Mouse (Mus musculus) Muller cell, postnatal 12 days (primary cell): ENCODE results near the gene Hcn2.

Experiments
- DNase-seq: peaks from one replicate; pipeline ENCODE4 v3.0.0-alpha.2; 2015; ENCODE audit errors: inconsistent ontology term

Hcn2 gene

DNA sequence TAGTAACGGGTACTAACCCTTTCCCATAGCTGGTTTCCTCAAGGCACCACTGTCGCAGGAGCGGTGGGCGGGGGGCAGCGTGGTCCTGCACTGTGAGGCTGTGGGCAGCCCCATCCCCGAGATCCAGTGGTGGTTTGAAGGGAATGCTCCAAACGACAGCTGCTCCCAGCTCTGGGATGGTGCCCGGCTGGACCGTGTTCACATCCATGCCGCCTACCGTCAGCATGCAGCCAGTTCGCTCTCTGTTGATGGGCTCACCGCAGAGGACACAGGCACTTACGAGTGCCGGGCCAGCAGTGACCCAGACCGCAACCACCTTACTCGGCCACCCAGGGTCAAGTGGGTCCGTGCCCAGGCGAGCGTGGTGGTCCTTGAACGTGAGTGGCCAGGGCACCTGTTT is 7.8 kb upstream of the Hcn2 start:
- no peak for DNase-seq

DNA sequence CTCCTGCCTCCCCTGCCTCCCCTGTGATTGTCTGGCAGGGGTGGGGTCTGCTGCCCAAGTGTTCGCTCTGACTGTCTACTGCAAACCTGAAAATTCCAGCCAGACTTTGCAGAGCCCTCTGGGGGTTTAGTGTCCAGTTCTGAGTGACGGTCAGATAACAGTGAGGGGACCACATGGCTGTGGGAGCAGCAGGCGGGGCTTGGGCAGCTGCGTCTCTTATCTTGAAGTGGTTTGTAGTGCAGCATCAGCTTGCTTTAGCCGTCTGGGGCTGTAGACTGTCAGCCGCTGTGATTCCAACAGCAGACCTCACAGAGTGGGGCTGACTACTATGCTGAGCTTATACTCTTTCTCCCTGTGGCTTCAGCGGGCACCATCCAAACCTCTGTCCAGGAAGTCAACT is 7.1 kb upstream of the Hcn2 start:
- no peak for DNase-seq

DNA sequence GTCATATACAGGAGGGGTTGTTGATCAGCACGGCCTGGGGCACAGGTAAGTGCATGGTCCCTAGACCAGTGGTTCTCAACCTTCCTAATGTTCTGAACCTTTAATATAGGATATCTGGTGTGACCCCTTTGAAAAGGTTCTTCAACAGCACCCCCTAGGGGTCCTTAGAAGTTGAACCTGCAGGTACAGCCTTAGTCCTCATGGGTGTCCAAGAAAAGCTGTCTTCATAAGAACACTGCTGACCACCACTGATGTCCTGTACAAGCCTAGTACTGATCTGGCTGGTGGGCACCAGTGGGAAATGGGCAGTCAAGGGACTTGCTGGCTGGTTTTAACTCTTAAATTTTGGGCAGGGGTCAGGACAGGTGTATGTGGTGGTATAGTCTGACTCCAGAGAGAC is 4.4 kb upstream of the Hcn2 start:
- no peak for DNase-seq

DNA sequence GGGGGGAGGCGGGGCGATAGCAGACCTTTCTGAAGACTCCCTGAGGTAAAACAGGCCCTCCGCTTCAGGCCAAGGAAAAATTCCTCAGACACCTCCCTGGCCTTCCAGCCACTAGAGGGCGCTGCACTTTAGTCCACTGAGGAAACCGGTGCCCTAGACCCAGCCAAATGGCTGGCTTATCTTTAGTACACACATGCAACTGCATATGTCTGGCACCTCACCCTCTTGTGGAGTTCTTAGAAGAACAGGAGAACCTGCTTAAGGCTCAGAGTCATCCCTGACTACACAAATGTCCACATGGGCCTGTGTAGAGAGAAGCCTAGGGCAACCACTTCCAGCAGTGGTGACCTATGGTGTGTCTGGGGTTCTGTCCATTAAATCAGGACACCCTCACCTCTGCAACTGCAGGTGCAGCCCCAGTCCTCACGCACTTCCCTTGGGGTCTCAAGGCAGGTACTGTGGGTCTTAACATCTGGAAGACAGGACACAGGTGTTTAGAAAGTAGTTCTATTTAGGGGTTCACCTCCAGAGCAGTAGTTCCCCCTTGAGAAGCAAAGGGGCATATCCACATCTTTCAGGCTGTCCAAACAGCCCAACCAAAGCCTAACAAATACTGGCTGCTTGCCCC is 3.8 kb upstream of the Hcn2 start:
- no peak for DNase-seq

DNA sequence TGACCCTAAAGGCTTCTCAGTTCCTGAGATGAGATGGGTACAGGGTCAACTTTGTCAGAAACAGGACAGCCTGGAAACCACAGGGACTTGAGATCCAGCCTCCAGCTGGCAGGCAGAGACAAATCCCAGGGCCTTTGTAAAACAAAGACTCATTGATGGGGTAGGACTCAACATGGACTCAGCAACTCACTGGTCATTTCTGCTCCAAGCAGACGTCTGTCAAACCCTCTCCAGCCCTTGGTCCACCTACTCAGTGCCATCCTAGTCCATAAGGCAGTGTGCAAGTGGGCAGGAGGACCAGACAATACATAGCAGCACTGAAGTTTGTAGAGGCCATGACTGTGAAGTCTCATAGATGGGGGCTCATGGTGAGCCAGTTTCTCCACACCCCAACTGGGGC is 3.3 kb upstream of the Hcn2 start:
- no peak for DNase-seq

DNA sequence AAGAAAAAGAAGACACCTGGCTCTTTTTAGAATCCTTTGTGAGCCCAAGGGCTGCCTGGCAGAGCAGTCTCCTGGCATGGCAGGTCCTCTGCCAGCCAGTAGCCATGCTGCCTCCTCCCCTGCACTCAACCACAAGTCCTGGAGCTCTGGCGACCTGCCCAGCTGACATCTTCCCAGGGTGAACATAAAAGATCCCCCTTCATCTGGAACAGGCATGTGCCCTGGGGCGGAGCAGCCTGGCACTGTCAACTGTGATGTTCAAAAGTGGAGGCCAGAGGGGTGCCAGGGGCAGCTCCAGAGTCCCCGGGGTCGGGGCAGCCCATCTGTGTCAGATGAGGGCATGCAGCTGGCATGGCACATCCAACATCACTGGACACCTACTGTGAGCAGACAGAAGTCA is 1.4 kb upstream of the Hcn2 start:
- peak; percentile 76 for DNase-seq

DNA sequence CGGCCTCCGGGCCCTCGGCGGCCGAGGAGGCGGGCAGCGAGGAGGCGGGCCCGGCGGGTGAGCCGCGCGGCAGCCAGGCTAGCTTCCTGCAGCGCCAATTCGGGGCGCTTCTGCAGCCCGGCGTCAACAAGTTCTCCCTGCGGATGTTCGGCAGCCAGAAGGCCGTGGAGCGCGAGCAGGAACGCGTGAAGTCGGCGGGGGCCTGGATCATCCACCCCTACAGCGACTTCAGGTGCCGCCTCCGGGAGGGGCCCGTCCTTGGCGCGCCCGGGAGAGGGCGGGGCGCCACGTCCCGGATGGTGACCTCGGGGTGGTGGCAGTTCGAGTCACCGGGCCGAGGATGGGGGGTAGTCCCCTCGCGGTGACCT is 538 bp downstream of the Hcn2 start:
- no peak for DNase-seq

DNA sequence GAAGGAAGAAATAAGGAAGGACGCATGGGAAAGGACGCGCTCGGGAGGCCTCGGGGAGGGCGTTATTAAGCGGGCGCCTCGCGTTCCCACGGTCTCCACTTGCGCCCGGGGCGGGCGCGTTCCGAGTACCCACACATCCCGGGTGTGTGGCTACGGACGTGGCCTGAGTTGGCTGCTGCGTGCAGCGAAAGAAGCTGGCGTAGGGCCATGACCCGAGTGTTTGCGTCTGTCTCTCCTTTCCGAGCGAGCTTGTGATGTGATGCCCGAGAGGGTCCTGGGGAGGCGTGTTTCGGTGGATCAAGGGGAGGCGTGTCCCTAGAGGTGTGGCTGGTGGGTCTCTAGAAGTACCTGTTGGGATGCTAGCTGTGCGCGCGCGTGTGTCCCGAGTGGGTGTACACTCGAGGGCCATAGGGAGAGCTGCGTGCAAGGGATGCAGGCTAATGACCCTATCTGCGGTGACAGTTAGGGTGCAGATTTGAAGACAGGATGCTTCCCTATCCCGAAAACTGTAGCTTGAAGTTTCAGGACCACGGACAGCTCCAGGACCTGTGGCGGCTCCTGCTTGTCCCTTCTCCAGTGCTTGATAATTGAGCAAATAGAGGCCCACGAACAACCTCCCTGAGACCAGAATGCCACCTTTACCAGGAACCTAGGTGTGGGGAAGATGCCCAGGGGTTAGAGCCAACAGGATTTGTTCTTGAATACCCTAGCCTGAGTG is 1.4 kb downstream of the Hcn2 start:
- DNase-seq: peak; percentile 75

DNA sequence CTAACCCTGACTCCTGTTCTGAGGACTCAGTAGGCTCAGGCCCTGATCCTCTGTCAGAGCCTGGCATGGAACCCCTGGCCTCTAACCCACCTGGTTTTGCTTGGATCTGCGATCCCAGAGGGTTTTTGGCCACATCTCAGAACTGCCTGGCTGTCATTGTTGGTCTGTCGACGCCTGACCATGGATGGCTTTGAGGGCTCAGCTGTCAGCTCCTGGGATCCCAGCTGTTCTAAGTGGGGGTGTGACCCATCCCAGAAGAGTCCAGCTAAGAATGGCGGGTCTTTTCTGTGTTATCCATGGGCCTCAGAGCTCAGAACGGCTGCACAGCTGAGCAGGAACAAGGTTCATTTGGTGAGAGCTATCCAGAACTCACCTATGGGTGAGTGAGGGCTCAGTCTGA is 4.7 kb downstream of the Hcn2 start:
- no peak for DNase-seq

DNA sequence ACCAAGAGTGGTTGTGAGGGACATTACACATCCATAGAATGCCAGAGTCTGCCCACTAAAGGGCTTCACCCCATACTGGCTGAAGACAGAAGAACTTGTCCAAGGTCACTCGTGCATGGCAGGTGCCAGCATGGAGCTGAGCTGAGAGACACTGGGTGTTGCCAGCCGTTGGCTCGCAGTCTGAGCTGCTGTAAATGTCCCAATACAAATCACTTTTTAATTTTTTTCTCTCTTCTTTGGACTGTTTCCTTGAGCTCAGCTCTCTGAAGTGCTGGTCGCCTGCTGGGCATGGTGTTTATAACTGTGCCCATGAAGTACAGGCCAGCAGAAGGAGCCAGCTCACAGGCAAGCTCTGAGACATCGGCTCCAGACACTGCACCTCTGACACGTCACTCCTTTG is 6.6 kb downstream of the Hcn2 start:
- no peak for DNase-seq

DNA sequence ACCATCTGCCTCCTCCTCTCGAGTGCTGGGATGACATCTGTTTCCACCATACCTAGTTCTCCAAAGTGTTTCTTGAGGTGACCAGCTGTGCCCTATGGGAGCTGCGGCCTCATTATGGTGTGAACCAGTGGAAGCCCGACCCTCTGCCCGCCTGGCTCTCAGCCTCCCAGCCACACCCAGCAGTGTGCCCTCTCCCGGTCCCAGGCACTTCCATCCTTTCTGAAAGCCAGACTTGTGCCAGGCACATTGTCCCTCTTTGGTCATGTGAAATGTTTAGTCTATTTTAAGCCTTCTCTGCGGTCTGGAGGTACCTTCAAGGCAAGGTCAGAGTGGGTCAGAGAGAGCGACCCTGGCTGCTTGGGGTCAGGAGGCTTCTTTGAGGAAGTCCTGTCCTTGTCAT is 7.3 kb downstream of the Hcn2 start:
- DNase-seq: no peak

DNA sequence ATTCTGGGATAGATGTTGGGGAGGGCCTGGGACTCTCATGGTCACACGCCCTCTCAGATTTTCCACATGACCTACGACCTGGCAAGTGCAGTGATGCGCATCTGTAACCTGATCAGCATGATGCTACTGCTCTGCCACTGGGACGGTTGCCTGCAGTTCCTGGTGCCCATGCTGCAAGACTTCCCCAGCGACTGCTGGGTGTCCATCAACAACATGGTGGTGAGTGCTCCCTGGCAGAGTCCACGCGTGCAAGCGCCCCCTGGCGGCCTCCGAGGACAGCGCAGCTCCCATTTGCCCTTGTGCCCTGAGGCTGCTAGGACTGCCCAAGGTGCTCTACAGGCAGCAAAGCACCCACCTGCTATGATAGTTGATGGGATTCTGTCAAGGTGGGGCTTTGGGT is 9.7 kb downstream of the Hcn2 start:
- DNase-seq: no peak

DNA sequence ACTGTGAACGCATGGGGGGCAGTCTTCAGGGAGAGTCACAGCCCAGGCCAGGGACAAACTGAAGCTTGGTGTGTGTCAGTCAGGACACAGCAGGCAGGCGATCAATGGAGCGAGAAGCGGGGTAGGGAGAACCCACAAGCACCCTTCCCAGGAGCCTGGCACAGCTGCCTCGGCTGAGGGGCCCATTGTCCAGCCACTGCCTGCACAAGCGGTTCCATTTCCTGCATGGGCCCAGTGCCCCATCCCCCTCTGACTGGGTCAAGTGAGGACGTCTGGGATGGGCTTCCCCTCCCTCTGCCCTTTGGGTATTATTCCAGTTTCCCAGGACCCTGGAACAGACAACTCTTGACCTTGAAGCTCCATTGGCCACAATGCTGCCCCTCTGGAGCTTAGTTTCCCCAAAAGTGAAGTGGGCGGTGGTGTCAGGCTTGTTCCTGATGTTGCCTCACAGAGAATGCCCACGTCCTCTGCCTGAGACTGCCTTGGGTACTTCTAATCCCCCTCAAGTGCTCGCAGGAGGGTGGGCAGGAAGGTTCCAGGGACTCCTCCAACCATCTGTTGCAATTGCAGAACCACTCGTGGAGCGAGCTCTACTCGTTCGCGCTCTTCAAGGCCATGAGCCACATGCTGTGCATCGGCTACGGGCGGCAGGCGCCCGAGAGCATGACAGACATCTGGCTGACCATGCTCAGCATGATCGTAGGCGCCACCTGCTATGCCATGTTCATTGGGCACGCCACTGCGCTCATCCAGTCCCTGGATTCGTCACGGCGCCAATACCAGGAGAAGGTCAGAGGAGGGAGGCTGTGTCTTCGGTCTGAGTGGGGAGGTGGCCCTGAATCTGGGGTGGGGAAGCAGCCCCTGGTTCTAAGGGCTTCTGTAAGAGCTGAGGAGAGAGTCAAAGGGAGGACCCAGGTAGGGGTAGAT is 12.2 kb downstream of the Hcn2 start:
- no peak for DNase-seq

DNA sequence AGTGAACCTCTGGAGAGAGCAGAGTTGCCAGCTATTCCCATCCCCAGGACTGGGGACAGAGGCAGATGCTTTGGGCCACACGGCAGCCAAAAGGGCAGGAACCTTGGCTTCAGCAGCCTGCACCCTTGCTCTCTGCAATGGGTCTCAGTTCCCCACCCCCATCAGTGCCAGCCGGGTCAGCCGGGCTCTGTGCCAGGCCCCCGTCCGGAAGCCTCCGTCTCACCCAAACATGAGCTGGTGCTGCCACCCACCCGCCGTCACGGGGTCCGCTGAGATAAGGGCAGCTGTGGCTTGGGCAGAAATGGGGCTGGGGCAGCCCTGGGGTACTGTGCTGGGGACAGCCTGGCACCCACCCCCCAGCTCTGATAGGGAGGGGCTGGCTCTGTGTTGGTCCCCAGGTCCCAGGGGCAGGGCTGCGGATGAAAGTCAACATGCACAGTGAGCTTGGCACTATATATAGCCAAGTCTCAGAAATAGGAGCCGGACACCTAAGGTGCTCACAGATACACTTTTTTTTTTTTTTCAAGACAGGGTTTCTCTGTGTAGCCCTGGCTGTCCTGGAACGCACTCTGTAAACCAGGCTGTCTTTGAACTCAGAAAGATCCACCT is 13.0 kb downstream of the Hcn2 start:
- no peak for DNase-seq

DNA sequence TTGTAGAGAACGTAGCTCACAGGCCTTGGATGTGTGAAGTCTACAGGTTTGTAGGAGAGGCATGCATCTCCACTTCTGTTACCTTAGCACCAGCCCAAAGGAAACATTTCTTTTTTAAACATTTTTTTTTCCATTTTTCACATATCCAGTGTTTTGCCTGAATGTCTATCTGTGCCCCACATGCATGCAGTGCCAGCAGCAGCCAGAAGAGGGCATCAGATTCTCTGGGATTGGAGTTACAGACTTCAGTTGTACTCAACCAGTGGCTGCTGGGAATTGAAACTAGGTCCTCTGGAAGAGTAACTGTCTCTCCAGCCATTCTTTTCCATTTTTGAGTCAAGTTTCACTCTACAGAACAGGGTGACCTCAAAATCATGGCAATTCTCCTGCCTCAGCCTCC is 16.1 kb downstream of the Hcn2 start:
- no peak for DNase-seq

DNA sequence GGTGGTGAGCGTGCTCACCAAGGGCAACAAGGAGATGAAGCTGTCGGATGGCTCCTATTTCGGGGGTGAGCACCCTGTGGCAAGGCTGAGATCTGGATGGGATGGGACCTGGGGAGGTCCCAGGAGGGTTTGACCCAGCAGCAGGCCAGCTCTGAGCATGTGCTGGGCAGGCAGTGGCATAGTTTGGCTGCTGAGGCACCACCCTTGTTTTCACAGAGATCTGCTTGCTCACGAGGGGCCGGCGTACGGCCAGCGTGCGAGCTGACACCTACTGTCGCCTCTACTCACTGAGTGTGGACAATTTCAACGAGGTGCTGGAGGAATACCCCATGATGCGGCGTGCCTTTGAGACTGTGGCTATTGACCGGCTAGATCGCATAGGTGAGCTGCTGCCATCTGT is 17.4 kb downstream of the Hcn2 start:
- DNase-seq: no peak

DNA sequence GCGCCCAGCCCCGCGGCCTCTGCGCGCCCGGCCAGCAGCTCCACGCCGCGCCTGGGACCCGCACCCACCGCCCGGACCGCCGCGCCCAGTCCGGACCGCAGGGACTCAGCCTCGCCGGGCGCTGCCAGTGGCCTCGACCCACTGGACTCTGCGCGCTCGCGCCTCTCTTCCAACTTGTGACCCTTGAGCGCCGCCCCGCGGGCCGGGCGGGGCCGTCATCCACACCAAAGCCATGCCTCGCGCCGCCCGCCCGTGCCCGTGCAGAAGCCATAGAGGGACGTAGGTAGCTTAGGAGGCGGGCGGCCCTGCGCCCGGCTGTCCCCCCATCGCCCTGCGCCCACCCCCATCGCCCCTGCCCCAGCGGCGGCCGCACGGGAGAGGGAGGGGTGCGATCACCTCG is 18.9 kb downstream of the Hcn2 start:
- DNase-seq: no peak

DNA sequence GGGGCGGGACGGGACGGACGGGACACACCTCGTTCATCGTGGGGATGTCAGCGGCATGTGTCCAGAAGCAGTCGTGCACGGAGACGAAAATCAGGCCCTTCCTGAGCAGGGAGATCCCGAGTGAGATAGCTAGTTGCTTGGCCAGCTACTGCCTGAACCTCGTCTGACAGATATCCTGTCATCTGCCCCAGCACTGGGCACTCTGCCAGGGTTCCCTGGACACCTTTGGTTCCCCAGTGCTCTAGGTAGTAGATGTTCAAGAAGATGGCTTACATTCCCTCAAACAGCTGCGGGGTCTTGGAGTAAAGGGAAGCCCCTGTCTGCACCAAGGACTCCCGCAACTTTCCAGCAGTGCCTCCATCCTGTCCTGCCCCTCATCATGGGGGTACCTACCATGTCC is 20.3 kb downstream of the Hcn2 start:
- DNase-seq: no peak

DNA sequence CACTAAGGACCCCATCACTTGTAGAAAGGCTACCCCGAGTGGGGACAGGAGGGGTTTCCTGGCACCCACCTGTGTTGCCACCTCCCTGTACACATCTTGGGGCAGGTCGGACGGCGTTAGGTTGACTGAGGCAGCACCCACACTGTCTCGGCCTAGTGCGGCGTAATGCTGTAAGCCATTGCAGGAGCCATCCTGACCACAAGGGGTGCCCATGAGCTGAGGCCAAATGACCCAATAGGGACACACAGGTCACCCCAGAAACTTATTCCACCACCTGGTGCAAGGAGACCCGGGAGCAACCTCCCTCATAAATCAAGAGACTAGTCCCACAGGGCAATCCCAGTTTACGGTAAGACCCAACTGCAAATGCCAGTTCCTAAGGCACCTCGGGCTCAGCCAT is 21.8 kb downstream of the Hcn2 start:
- no peak for DNase-seq

DNA sequence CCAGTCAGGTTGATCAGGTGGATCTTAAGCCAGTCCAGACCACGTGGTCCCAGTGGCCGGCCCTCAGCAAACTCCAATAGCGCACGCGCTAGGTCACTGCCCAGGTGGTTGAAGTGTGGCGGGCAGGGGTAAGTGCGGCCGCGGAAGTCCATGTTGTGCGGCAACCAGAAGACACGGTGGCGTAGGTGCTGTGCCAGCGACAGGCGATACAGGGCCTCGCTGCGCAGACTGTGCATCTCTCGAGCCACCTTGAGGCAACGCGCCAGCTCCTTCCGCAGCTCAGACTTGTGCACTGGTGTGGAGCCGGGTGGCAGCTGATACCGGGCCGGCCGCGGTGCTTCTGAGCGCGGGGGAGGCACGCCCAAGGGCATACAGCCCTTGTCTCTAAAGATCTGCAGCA is 22.8 kb downstream of the Hcn2 start:
- DNase-seq: no peak

DNA sequence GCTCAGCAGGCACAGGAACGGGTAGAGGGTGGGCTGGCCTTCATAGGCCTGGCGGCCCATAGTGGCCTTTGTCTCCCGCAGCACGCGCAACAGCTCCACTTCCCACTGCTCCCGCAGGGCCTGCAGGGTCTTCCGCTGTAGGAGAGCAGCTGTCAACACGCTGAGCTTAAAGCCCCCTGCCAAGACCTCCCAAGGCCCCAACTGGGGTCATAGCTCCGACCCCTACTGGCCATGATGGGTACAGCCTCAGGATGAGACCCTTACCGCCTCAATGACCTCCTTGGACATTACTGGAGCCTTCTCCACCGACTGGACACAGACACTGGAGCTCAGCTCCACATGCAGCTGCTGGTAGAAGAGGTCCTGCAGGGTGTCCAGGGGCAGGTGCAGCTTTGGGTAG is 24.4 kb downstream of the Hcn2 start:
- DNase-seq: no peak

DNA sequence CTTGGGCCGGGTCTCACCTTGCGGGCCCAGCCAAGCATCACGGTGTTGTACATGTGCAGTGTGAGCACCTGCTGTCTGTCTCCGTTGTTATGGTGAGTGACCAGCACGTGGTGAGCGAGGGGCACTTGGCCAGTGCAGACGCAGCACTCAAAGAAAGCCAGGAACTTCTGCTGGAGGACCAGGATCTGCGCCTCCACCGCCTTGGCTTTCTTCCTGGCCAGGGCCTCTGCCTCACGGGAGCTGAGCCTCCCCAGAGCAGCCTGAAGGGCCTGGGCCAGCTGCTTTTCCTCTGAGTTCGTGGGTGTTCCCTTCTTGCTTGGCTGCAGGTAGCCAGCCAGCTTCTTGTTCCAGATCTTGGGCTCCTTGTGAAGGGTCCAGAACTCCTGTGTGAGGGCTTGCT is 26.7 kb downstream of the Hcn2 start:
- DNase-seq: no peak
